Mouse (Mus musculus) limb, embryonic 14.5 days (tissue): ENCODE measurements around the gene D230025D16Rik. TPM values are rescaled to one million over a fixed set of nuclear protein-coding genes. Genes with fewer than 3 reads are reported as not detected.

ENCODE experiments used
- ATAC-seq: fragments of 200-750 bp; cut with Nextera tagmentation; 2 replicates; pipeline ENCODE4 v1.8.0; 2017; ENCODE audit warnings: low read depth, moderate number of reproducible peaks, moderate TSS enrichment; ENCODE audit not compliant: low FRiP score
- DNase-seq: peaks from one replicate; pipeline ENCODE4 v3.0.0-alpha.2; 2015; ENCODE audit warnings: low spot score
- H3K27ac ChIP-seq: fragments of 300-500 bp; sonication (generic); replicated peaks from 2 replicates; pipeline ENCODE4 v1.5.1; 2014; ENCODE audit warnings: low read depth, mild to moderate bottlenecking, low read length, moderate library complexity, mixed read lengths
- H3K27me3 ChIP-seq: fragments of 300-500 bp; sonication (generic); 2 replicates; pipeline ENCODE4 v1.6.1; 2014; ENCODE audit warnings: low read length, mixed read lengths; ENCODE audit not compliant: control insufficient read depth, insufficient read depth
- H3K36me3 ChIP-seq: fragments of 300-500 bp; sonication (generic); 2 replicates; pipeline ENCODE4 v1.6.1; 2014; ENCODE audit warnings: mild to moderate bottlenecking, low read length, moderate library complexity, mixed read lengths; ENCODE audit not compliant: control insufficient read depth, insufficient read depth
- H3K4me1 ChIP-seq: fragments of 300-500 bp; sonication (generic); 2 replicates; pipeline ENCODE4 v1.6.1; 2014; ENCODE audit warnings: antibody characterized with exemption, low read length, mixed read lengths; ENCODE audit not compliant: control insufficient read depth, insufficient read depth
- H3K4me2 ChIP-seq: fragments of 300-500 bp; sonication (generic); replicated peaks from 2 replicates; pipeline ENCODE4 v1.6.1; 2014; ENCODE audit warnings: low read depth, mild to moderate bottlenecking, low read length, moderate library complexity; ENCODE audit not compliant: severe bottlenecking
- H3K4me3 ChIP-seq: fragments of 300-500 bp; sonication (generic); replicated peaks from 2 replicates; pipeline ENCODE4 v1.5.1; 2014; ENCODE audit warnings: low read length
- H3K9ac ChIP-seq: fragments of 300-500 bp; sonication (generic); 2 replicates; pipeline ENCODE4 v1.6.1; 2014; ENCODE audit warnings: mild to moderate bottlenecking, low read depth, low read length, moderate library complexity; ENCODE audit not compliant: severe bottlenecking
- H3K9me3 ChIP-seq: fragments of 300-500 bp; sonication (generic); 2 replicates; pipeline ENCODE4 v1.6.1; 2016; ENCODE audit warnings: low read length; ENCODE audit not compliant: control insufficient read depth
- POLR2A ChIP-seq: fragments of 200-500 bp; IDR thresholded peaks from 2 replicates; pipeline ENCODE4 v1.8.0; 2012; ENCODE audit warnings: inconsistent platforms, mild to moderate bottlenecking, moderate library complexity, borderline replicate concordance; ENCODE audit not compliant: insufficient read depth, insufficient read length; ENCODE audit errors: extremely low read depth
- WGBS: fragments of 180-500 bp; shearing (Covaris S2); extraction: QIAGEN DNeasy Blood & Tissue Kit; methylation state at CpG from one replicate; pipeline ENCODE4 v1.1.7; 2014; 5-methylcytosine and 5-hydroxymethylcytosine counted together
- polyA plus RNA-seq, 2 experiments: library from polyadenylated mRNA; depleted of rRNA in 1 of 2; stranded (reverse) in 1 of 2; unstranded in 1 of 2; fragments of >200 nt; fragmentation: Nextera tagmentation in 1 of 2; extraction: Ambion mirVana in 1 of 2; gene quantifications; 2 replicates each; pipeline versions ENCODE4 v1.2.1 to v1.2.3; 2012 to 2014

Gene D230025D16Rik
- polyA plus RNA-seq, 2 experiments: 27.3 to 30.1 TPM

- Histone ChIP-seq H3K36me3 (peaks cover 44% of the 10 kb centered on the region), H3K9me3 (no peaks in the 10 kb centered on the region), H3K4me3 (no peak overlapping the region), H3K27me3 (no peaks in the 10 kb centered on the region), H3K4me2 (no peak overlapping the region), H3K27ac (no peak overlapping the region), H3K9ac (no peak overlapping the region), H3K4me1 (no peaks in the 10 kb centered on the region)
- TF ChIP-seq POLR2A: no peak
- DNase-seq (no peak), ATAC-seq (no peak)
- 97% methylated on average over 7 of the region's 7 CpGs for WGBS
Measured at GRCm38 (mm10) chr8:105241016-105241415, 16.1 kb downstream of the D230025D16Rik start.

- Histone ChIP-seq H3K27ac (no peak overlapping the region), H3K36me3 (peaks cover 66% of the 10 kb centered on the region), H3K4me3 (no peak overlapping the region), H3K9me3 (no peaks in the 10 kb centered on the region), H3K27me3 (peaks cover 4% of the 10 kb centered on the region; the same call in 1 of the 2 replicates), H3K9ac (no peak overlapping the region), H3K4me2 (no peak overlapping the region), H3K4me1 (peaks cover 14% of the 10 kb centered on the region)
- TF ChIP-seq POLR2A: no peak
- DNase-seq: no peak
- no peak for ATAC-seq
- WGBS: 95% methylated on average over 6 of the region's 6 CpGs
Measured at GRCm38 (mm10) chr8:105251954-105252353, 27.0 kb downstream of the D230025D16Rik start.

DNA sequence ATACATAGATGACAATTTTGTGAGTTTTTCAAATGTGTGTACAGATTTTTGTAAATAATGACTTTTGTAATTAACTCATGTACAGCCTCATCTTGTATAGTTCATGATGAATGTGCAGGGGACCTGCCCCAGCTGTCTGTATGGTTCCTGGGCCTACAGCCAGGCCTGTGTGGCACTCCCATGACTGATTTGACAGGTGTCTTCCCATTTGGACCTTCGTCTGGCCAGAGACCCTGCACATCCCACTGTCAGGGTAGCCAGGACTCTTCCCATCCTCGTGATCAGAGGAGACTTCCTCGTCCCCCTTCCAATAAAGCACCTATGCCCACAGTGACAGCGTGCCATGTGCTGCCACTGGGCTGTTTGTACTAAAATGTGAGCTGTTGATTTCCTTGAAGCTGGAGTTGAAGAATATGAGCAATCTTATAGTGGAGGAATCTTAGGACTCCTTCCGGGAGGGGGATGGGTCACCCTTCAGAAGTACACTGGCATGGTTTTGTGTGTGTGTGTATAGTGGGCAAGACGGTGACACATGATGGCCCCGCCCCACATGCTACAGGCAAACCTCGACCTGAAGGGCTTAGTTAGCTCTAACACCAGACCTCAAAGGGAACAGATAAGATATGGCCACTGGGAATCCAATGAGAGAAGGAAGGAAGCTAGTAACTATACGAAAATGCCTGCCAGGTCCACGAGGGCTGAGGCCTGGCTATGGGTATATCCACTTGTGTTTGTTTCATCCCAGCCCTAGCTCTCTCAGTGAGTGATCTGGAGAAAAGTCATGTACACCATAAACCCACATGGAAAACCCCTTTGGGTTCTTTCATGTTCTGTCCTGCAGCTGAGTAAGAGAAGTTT lies 28.0 kb downstream of the D230025D16Rik start:
- peak overlapping the region; percentile 65; the same call in 1 of the 2 replicates for H3K4me3 ChIP-seq

DNA sequence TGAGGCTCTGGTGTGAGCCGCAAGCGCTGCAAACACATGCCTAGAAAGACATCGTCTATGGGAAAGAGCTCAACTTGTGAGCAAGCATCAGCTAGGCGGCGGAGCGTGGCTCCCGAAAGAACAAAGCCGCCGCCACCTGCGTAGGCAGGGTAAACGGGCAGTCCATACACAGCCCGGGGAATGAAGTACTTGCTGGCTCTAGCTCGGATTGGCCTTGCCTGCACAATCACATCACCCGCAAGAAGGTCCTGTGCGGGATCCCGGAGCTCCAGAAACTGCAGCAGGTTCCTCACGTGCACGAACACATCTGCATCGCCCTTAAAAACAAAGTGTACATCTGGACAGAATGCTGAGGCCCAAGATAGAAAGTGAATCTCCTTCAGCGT lies 28.8 kb downstream of the D230025D16Rik start:
- H3K27ac ChIP-seq: peak overlapping the region; percentile 91; the same call in 1 of the 2 replicates
- H3K9ac ChIP-seq: peak overlapping the region; percentile 83; the same call in 1 of the 2 replicates
- ATAC-seq (no peak), DNase-seq (no peak)
- no peaks in the 10 kb centered on the region for H3K9me3 ChIP-seq
- peaks cover 14% of the 10 kb centered on the region for H3K4me1 ChIP-seq
- peak overlapping the region; percentile 83 for H3K4me2 ChIP-seq
- H3K27me3 ChIP-seq: peaks cover 17% of the 10 kb centered on the region
- peaks cover 49% of the 10 kb centered on the region for H3K36me3 ChIP-seq
- TF ChIP-seq POLR2A: no peak
- WGBS: 33% methylated on average over 20 of the region's 20 CpGs
- H3K4me3 ChIP-seq: peak overlapping the region; percentile 65

More for the DNA sequence above, 28.0 kb downstream of the D230025D16Rik start:
- 85% methylated on average over 10 of the region's 10 CpGs for WGBS
- H3K36me3 ChIP-seq: peaks cover 58% of the 10 kb centered on the region
- no peak overlapping the region for H3K9ac ChIP-seq
- peaks cover 14% of the 10 kb centered on the region for H3K4me1 ChIP-seq
- no peak overlapping the region for H3K27ac ChIP-seq
- no peaks in the 10 kb centered on the region for H3K9me3 ChIP-seq
- DNase-seq (no peak), ATAC-seq (no peak)
- H3K27me3 ChIP-seq: peaks cover 8% of the 10 kb centered on the region
- no peak for TF ChIP-seq POLR2A
- H3K4me2 ChIP-seq: peak overlapping the region; percentile 83; the same call in 1 of the 2 replicates

DNA sequence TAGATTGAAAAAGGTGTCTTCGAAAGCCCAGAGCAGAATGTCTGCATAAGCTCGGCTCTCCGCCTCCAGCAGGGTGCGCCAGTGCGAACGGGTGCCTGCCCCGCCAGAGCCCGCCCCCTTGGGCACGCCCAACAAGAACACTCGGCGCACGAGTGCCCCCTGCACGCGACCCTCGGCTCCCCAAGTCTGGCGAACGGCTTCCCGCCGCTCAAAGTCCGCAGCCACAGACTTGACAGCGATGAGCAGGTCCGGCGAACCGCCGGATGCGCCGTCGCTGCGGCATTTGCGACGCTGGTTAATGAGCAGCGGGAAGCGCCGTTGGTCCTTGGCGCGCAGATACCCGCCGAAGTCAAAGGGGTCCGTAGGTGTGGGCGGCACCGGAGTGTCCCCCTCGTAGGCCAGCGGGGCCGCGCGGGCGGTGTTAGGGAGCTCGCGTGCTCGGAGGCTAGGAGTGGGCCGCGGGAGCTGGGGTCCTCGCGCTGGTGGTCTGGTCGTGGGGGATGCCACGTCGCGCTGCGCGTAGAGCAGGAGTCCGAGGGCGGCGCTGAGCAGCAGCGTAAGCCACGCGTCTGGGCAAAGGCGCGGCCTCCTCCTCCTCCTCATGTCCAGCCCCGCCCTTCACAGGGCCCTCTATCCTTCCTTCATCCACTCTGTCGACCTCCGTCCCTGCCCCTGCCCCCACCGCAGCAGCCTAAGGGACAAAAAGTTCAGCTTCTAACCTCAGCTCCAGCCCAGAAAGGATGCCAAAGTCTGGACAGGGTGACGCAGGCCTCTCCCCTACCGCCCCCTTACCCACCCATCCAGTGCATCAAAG lies 29.4 kb downstream of the D230025D16Rik start:
- ATAC-seq: peak; percentile 88
- under 1% methylated on average over 44 of the region's 74 CpGs for WGBS

More for the DNA sequence above, 29.4 kb downstream of the D230025D16Rik start:
- Histone ChIP-seq H3K9me3 (no peaks in the 10 kb centered on the region), H3K36me3 (peaks cover 43% of the 10 kb centered on the region), H3K4me2 (peak overlapping the region; percentile 83), H3K27me3 (peaks cover 23% of the 10 kb centered on the region), H3K9ac (peak overlapping the region; percentile 83), H3K4me1 (peaks cover 20% of the 10 kb centered on the region), H3K27ac (peak overlapping the region; percentile 91), H3K4me3 (peak overlapping the region; percentile 65)
- 0 out of 2 replicates have a peak, but pooled peaks have one; percentile 29 for TF ChIP-seq POLR2A
- peak; percentile 90 for DNase-seq
